8 mouse cellular contexts compared by ENCODE assay signal in the genomic region with DNA sequence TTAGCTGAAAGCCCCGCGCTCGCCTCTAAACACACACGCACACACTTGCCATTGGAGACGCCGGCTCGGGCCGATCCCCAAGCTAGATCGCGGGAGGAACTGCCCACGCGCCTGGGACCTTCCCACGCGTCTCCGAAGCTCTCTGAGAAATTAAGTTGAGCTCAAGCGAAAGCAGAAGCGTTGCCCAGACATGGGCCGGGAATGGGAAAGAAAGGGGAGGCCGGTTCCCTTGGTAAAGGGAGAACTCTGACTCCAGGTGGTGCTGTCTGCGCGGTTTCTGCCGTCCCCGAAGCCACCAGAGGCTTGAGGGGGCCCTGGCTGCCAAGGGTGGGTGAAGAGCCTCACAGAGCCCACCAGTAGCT. TPM values are rescaled to one million over a fixed set of nuclear protein-coding genes. Genes with fewer than 3 reads are reported as not detected.
DNase-seq lines count a peak whose midpoint lies in the region; ATAC-seq and TF ChIP-seq lines count a peak whose summit lies in the region.

Gene Sulf2, minus strand, starts transcription at position 210 of the 362 bp plus-strand sequence.

- H3K4me2 ChIP-seq in hindbrain, embryonic 14.5 days (replicated peaks): peak within 1 kb of the TSS; percentile 97

- peak; percentile 10 for ATAC-seq in Patski
- peak; percentile 60 for ATAC-seq in hindbrain, embryonic 14.5 days (ENCODE audit: low FRiP score)
- no peak for ATAC-seq in activated CD4-positive, CD25-positive, alpha-beta regulatory T cell, adult 4 months

- in situ Hi-C loops in Patski (cut with MboI; ENCODE audit: low pct_unique_long_range_greater_than_20kb): loop anchor here (5.0 kb wide), 2 partner anchors 292 to 407 kb away; no protein-coding TSS in a partner anchor

- no peaks in the 10 kb centered on the region for H3K9me3 ChIP-seq in hindbrain, embryonic 14.5 days (ENCODE audit: control insufficient read depth, low read length)

- POLR2A ChIA-PET in Patski (lab: Charles Lee): no interaction called here

- DNase-seq in Patski (ENCODE audit: low read depth, low spot score): no peak
- DNase-seq in cerebellum, postnatal 36 days: peak; percentile 18 to 21
- peak; percentile 81 for DNase-seq in gastrocnemius, adult 2 months
- peak; percentile 78 for DNase-seq in hindbrain, embryonic 14.5 days (ENCODE audit: low spot score)
- peak; percentile 59 for DNase-seq in left cerebral cortex, adult 11 months (ENCODE audit: low spot score)
- DNase-seq in lung, postnatal 25 days (ENCODE audit: low spot score): peak; percentile 75
- DNase-seq in retina, embryonic 14.5 days (ENCODE audit: low spot score): peak; percentile 90

- intact Hi-C loops in gastrocnemius, adult 2 months (cut with DNase I): loop anchor here (5.0 kb wide), 1 partner anchor 407 kb away; no protein-coding TSS in a partner anchor

- peak within 1 kb of the TSS; percentile 86 for H3K9ac ChIP-seq in hindbrain, embryonic 14.5 days

- peak within 1 kb of the TSS; percentile 86 for H3K4me3 ChIP-seq in gastrocnemius, adult 2 months
- peak within 1 kb of the TSS; percentile 74 for H3K4me3 ChIP-seq in hindbrain, embryonic 14.5 days (replicated peaks; ENCODE audit: low read length)

- peak within 1 kb of the TSS; percentile 83 for H3K27ac ChIP-seq in gastrocnemius, adult 2 months
- H3K27ac ChIP-seq in hindbrain, embryonic 14.5 days: peak within 1 kb of the TSS; percentile 87

- TF ChIP-seq CTCF in Patski (IDR thresholded peaks at IDR 0.05): no peak
- peak; percentile 81 for TF ChIP-seq CTCF in gastrocnemius, adult 2 months (IDR thresholded peaks at IDR 0.05)

- no peaks in the 10 kb centered on the region for H3K36me3 ChIP-seq in hindbrain, embryonic 14.5 days (replicated peaks; ENCODE audit: control insufficient read depth, insufficient read depth)

- peaks cover 38% of the 10 kb centered on the region for H3K4me1 ChIP-seq in hindbrain, embryonic 14.5 days (replicated peaks; ENCODE audit: control insufficient read depth, insufficient read depth, low read length)

- CTCF ChIA-PET in Patski (lab: Charles Lee): interaction anchor here (0.8 to 1.6 kb wide), 9 partner anchors 9 to 406 kb away, joined by 3 to 6 read pairs (median 3); no protein-coding TSS in a partner anchor

- peaks cover 4% of the 10 kb centered on the region for H3K27me3 ChIP-seq in Patski
- peaks cover 9% of the 10 kb centered on the region; the same call in 1 of the 2 replicates for H3K27me3 ChIP-seq in hindbrain, embryonic 14.5 days (ENCODE audit: control insufficient read depth, insufficient read depth, low read length)

- under 1% methylated on average over 23 of the region's 23 CpGs for WGBS in hindbrain, embryonic 14.5 days

RNA-seq across cellular contexts. Expression of gene Sulf2, which starts in this region (rescaled TPM):
- 31.6 TPM for polyA plus RNA-seq in Patski (2021)
- total RNA-seq in gastrocnemius, adult 2 months (2021): 10 to 100 TPM in 1 of 2 experiments, 1 to 10 TPM in 1; 5.9 to 12.2 TPM
- 125 TPM in 2 replicates for polyA plus RNA-seq in hindbrain, embryonic 14.5 days (2014; fragmentation: Nextera tagmentation; extraction: Ambion mirVana)
- 1 to 10 TPM; 1.3 to 1.5 TPM for polyA plus RNA-seq in activated CD4-positive, CD25-positive, alpha-beta regulatory T cell, adult 4 months (2017; shearing (Covaris generic))

Comparison
In these comparisons a context has a peak if more than half of its experiments do, and no peak if none do; other contexts are left out.
1. RNA of gene Sulf2 (polyA plus RNA-seq): 125 TPM in hindbrain, embryonic 14.5 days and 31.6 TPM in Patski (single experiment); 1.3 to 1.5 TPM in activated CD4-positive, CD25-positive, alpha-beta regulatory T cell, adult 4 months; every median in the first group is over 10 times any median in the second.